Mouse (Mus musculus) midbrain, embryonic 10.5 days (tissue): ENCODE data around the gene Msl1. TPM values are rescaled to one million over a fixed set of nuclear protein-coding genes. Genes with fewer than 3 reads are reported as not detected.

Experiments
- DNase-seq: peaks from one replicate; pipeline ENCODE4 v3.0.0-alpha.2; 2017; ENCODE audit warnings: low spot score
- H3K27ac ChIP-seq: fragments of 300-500 bp; sonication (generic); replicated peaks from 2 replicates; pipeline ENCODE4 v1.5.1; 2016; ENCODE audit warnings: mild to moderate bottlenecking
- H3K27me3 ChIP-seq: fragments of 300-500 bp; sonication (generic); 2 replicates; pipeline ENCODE4 v1.6.1; 2016; ENCODE audit warnings: low read depth, mild to moderate bottlenecking; ENCODE audit not compliant: poor library complexity, severe bottlenecking
- H3K36me3 ChIP-seq: fragments of 300-500 bp; sonication (generic); 2 replicates; pipeline ENCODE4 v1.6.1; 2016; ENCODE audit warnings: mild to moderate bottlenecking, moderate library complexity
- H3K4me1 ChIP-seq: fragments of 300-500 bp; sonication (generic); 2 replicates; pipeline ENCODE4 v1.6.1; 2016
- H3K4me3 ChIP-seq: fragments of 300-500 bp; sonication (generic); 2 replicates; pipeline ENCODE4 v1.5.1; 2016; ENCODE audit warnings: mild to moderate bottlenecking, moderate library complexity
- H3K9me3 ChIP-seq: fragments of 300-500 bp; sonication (generic); replicated peaks from 2 replicates; pipeline ENCODE4 v1.6.1; 2016; ENCODE audit warnings: mild to moderate bottlenecking
- WGBS: fragments of 180-500 bp; shearing (Covaris S2); methylation state at CpG from one replicate; pipeline ENCODE4 v1.1.7; 2016; 5-methylcytosine and 5-hydroxymethylcytosine counted together
- polyA plus RNA-seq: library from polyadenylated mRNA; unstranded; fragments of >200 nt; fragmentation: Nextera tagmentation; extraction: Ambion mirVana; gene quantifications from 2 replicates; pipeline ENCODE4 v1.2.1, GENCODE M21; 2016

The Msl1 gene
- polyA plus RNA-seq, 1 experiment from 2014 or later = 22.9 TPM

DNA sequence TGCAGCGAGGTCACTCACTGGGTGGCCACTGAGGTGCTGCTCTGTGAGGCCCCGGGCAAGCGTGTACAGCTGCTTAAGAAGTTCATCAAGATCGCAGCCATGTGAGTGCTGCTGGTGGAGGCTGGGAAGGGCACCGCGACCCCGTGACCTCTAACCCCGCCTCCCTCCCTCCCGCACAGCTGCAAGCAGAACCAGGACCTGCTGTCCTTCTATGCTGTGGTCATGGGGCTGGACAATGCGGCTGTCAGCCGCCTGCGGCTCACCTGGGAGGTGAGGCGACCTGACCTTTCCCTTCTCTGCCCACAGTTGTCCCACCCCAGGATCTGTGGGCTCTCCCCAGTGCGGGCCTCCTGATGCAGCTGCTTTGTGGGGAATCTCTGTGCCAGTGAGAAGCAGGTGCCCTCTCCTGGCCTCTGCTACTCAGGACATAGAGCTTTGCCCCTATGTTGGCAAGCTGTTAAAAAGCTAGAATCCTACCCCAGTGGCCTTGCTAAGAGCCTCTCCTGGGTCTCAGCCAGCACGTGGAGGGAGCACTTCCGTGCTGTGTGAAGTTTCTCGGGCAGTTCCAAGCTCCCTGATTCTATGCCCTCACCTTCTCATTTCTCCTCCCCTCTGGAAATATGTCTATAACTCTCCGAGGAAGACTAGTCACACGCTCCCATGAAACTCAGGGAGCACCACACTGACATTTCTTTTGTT lies 54.0 kb downstream of the Msl1 start:
- DNase-seq = peak; percentile 58

DNA sequence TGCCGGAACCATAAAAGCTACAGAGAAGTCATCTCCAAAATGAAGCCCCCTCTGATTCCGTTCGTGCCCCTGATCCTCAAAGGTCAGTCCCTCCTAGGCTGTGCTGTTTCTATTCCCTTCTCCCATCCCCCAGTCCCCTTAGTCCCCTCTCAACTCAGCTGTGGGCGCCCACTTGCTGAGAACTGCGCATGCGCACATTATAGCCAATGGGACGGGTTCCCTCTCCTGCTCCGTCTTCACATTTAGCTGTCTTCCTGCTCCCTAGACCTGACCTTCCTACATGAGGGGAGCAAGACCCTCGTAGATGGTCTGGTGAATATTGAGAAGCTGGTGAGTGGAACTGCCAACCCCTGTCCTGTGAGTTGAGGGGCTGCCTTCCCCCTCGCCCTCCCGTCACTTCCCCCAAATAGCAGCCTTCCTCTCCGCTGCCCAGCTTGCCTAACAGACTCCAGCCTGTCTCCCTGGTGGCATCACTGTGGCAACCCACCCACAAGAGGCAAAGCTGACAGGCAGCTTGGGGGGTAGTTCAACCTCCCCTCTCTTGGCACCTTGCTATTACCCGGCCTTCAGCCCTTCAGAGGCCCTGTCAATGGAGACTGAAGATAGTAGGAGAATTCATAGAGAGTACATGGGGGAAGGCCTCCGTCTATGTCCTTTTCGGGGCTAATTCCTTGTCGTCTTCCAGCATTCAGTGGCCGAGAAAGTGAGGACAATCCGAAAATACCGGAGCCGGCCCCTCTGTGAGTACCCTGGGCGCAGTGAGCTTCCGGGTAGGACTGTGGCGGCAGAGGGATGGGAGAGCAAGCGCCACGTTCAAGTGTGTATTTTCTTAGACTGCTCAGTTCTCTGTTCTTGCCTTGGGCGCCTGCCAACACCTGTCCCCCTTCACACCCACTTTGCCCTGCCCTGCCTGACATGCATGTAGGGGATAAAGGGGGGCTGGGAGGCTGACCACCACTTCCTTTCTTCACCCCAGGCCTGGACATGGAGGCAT lies 55.1 kb downstream of the Msl1 start:
- Histone ChIP-seq H3K36me3 (no peaks in the 10 kb centered on the region), H3K9me3 (no peaks in the 10 kb centered on the region), H3K4me3 (no peak overlapping the region), H3K4me1 (peaks cover 36% of the 10 kb centered on the region), H3K27me3 (peaks cover 34% of the 10 kb centered on the region), H3K27ac (peak overlapping the region; percentile 74)
- peak; percentile 50 for DNase-seq
- 71% methylated on average over 26 of the region's 26 CpGs for WGBS

More for the DNA sequence above, 54.0 kb downstream of the Msl1 start:
- Histone ChIP-seq H3K27me3 (peaks cover 34% of the 10 kb centered on the region), H3K9me3 (no peaks in the 10 kb centered on the region), H3K4me3 (peak overlapping the region; percentile 33), H3K36me3 (no peaks in the 10 kb centered on the region), H3K4me1 (peaks cover 36% of the 10 kb centered on the region), H3K27ac (peak overlapping the region; percentile 74)
- 9% methylated on average over 19 of the region's 19 CpGs for WGBS

DNA sequence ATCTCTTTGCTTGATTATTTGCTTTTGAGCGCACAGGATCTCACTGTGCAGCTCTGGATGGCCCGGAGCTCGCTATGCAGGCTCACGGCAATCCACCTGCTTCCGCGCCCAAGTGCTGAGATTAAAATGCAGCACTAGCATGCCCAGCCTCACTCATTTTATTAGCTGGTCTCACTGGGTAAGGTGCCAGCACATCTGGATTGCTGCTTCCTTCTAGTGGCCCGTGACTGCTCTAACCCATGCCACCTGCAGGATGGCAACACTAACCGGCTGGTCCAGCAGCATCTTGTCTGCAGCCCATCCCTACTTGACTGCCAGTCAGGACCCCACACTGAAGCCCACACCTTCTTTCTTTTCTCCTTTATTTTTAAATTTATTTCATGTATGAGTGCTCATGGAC lies 58.8 kb downstream of the Msl1 start:
- DNase-seq = no peak
- Histone ChIP-seq H3K9me3 (no peaks in the 10 kb centered on the region), H3K4me1 (peaks cover 35% of the 10 kb centered on the region), H3K4me3 (no peak overlapping the region), H3K27ac (no peak overlapping the region), H3K36me3 (no peaks in the 10 kb centered on the region), H3K27me3 (peaks cover 25% of the 10 kb centered on the region)
- WGBS = 91% methylated on average over 8 of the region's 8 CpGs

DNA sequence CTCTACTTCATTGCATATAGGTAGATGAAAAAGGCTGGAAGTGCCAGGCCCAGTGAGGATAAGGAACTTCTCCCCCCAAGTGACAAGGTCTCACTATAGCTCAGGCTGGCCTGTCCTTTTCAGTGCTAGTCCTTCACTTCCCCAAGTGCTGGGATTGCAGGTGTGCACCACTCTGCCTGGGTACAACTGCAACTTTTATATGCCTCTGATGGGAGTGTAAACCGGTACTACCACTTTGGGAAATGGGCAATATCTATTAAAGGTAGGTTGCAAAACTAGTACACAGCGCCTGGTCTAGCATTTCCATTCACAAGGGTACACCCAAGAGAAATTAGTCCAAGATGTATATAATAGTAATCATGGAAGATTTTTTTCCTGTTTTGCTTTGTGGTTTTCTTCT lies 59.3 kb downstream of the Msl1 start:
- no peak overlapping the region for H3K27ac ChIP-seq
- peaks cover 19% of the 10 kb centered on the region for H3K27me3 ChIP-seq
- peaks cover 29% of the 10 kb centered on the region for H3K4me1 ChIP-seq
- WGBS = 89% methylated on average over 2 of the region's 2 CpGs
- no peaks in the 10 kb centered on the region for H3K36me3 ChIP-seq
- H3K9me3 ChIP-seq = no peaks in the 10 kb centered on the region
- DNase-seq = no peak
- no peak overlapping the region for H3K4me3 ChIP-seq

Other genes with a start within 250 kb of the Msl1 start
- 0.02 and 0.06 TPM in 2 replicates for gene Ikzf3, start 249.5 kb upstream of the Msl1 start, polyA plus RNA-seq
- 0.11 and 0.32 TPM in 2 replicates for gene Zpbp2, start 244.4 kb upstream of the Msl1 start, polyA plus RNA-seq
- gene Ormdl3, start 208.1 kb upstream of the Msl1 start, polyA plus RNA-seq = 65.8 and 81.0 TPM in 2 replicates
- not detected in 2 replicates for gene Lrrc3c, start 197.2 kb upstream of the Msl1 start, polyA plus RNA-seq
- gene Gm12355, start 169.9 kb upstream of the Msl1 start, polyA plus RNA-seq = 1.4 and 2.1 TPM in 2 replicates
- gene Gsdma3, start 169.2 kb upstream of the Msl1 start, polyA plus RNA-seq = not detected in 2 replicates
- not detected in 2 replicates for gene Gsdma2, start 148.8 kb upstream of the Msl1 start, polyA plus RNA-seq
- not detected in 2 replicates for gene Gsdma, start 131.2 kb upstream of the Msl1 start, polyA plus RNA-seq
- 246 and 258 TPM in 2 replicates for gene Psmd3, start 113.0 kb upstream of the Msl1 start, polyA plus RNA-seq
- gene Csf3, start 94.3 kb upstream of the Msl1 start, polyA plus RNA-seq = not detected in 2 replicates
- gene Med24, start 66.1 kb upstream of the Msl1 start, polyA plus RNA-seq = 74.1 and 82.2 TPM in 2 replicates
- 9.5 and 15.6 TPM in 2 replicates for gene Thra, start 54.9 kb upstream of the Msl1 start, polyA plus RNA-seq
- gene Nr1d1, start 20.2 kb upstream of the Msl1 start, polyA plus RNA-seq = 1.4 TPM in 2 replicates
- 49.0 and 55.7 TPM in 2 replicates for gene Casc3, start 9.4 kb downstream of the Msl1 start, polyA plus RNA-seq
- gene Rapgefl1, start 41.3 kb downstream of the Msl1 start, polyA plus RNA-seq = 1.3 TPM in 2 replicates
- gene Wipf2, start 68.1 kb downstream of the Msl1 start, polyA plus RNA-seq = 3.7 and 3.9 TPM in 2 replicates
- gene Cdc6, start 112.3 kb downstream of the Msl1 start, polyA plus RNA-seq = 53.3 and 67.8 TPM in 2 replicates
- gene Rara, start 132.3 kb downstream of the Msl1 start, polyA plus RNA-seq = 15.5 and 16.1 TPM in 2 replicates
- gene Gjd3, start 187.5 kb downstream of the Msl1 start, polyA plus RNA-seq = 0.16 TPM in 1 of 2 replicates, not detected in the other
- 357 and 364 TPM in 2 replicates for gene Top2a, start 228.7 kb downstream of the Msl1 start, polyA plus RNA-seq
- 290 and 322 TPM in 2 replicates for gene Igfbp4, start 245.7 kb downstream of the Msl1 start, polyA plus RNA-seq